Mouse (Mus musculus) gastrocnemius, adult 2 months (tissue): ENCODE measurements at regions not wholly inside any gene's neighbourhood (a gene's known extent, or its start where the extent isn't known, plus 50 kb on each side); places are given as distances from the start of the nearest gene placed in this dataset.

Source experiments
- DNase-seq: peaks from one replicate; pipeline ENCODE4 v3.0.0; 2022
- H3K27ac ChIP-seq: fragments of 200-600 bp; 2 replicates; pipeline ENCODE4 v1.8.1; 2022; ENCODE audit warnings: mild to moderate bottlenecking
- H3K4me3 ChIP-seq: fragments of 200-600 bp; 2 replicates; pipeline ENCODE4 v1.8.1; 2022; ENCODE audit warnings: mild to moderate bottlenecking, moderate library complexity
- CTCF ChIP-seq: fragments of 200-600 bp; IDR thresholded peaks from 2 replicates; pipeline ENCODE4 v1.8.1; 2022; ENCODE audit warnings: antibody characterized with exemption, mild to moderate bottlenecking, moderate library complexity
- intact Hi-C: fragments of 180-260 bp; cut with DNase I; formaldehyde crosslinking; loops from one replicate; pipeline ENCODE4 v1.15.1; 2025

GRCm38 (mm10) chr17:85766556-85766955 is 78.5 kb upstream of the Six2 start:
- intact Hi-C loops, result no loop called here
- DNase-seq, result no peak
- H3K27ac ChIP-seq, result no peak overlapping the region
- TF ChIP-seq CTCF, result no peak
- no peak overlapping the region for H3K4me3 ChIP-seq

- DNase-seq, result no peak
- TF ChIP-seq CTCF, result no peak
- Histone ChIP-seq H3K27ac (no peak overlapping the region), H3K4me3 (no peak overlapping the region)
- intact Hi-C loops, result no loop called here
Measured at GRCm38 (mm10) chr17:85758581-85759098, 70.6 kb upstream of the Six2 start.

DNA sequence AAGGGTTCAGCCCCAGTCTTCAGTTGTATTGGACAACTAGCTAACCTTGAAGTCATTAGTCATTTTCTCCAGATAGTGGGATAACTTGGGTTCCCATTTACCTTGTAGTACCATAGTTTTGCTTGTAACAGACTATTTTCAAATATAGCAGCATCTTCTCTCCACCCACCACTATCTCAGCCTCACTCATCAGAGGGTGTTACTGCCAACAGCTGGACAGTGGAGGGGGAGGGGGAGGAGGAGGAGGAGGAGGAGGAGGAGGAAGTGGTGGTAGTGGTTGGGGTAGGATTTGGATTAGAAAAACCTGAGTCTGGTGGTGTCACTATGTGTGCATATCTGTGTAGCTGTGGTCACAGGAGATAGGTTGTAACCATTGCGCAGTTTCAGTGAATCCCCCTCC is 69.6 kb upstream of the Six2 start:
- no peak overlapping the region for H3K4me3 ChIP-seq
- no peak for DNase-seq
- TF ChIP-seq CTCF, result no peak
- no peak overlapping the region for H3K27ac ChIP-seq
- intact Hi-C loops, result no loop called here

DNA sequence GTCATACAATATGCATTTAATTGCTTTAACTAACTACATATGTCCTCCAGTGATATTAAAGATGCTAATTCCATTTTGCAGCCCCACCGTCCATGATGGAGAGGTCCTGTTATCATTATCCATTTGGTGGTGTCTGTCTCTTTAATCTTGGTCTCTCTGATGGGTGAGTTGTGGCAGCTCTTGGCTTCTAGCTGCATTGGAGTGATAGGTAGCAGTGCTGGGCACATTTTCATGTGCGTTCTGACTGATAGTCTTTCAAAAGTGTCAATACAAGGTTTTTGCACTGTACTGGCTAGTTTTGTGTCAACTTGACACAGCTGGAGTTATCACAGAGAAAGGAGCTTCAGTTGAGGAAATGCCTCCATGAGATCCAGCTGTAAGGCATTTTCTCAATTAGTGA is 67.5 kb upstream of the Six2 start:
- no peak for TF ChIP-seq CTCF
- no peak overlapping the region for H3K4me3 ChIP-seq
- no peak overlapping the region for H3K27ac ChIP-seq
- no peak for DNase-seq
- intact Hi-C loops, result no loop called here

GRCm38 (mm10) chr17:85748649-85749081 is 60.6 kb upstream of the Six2 start:
- H3K4me3 ChIP-seq, result no peak overlapping the region
- H3K27ac ChIP-seq, result no peak overlapping the region
- intact Hi-C loops, result no loop called here
- no peak for TF ChIP-seq CTCF
- no peak for DNase-seq

DNA sequence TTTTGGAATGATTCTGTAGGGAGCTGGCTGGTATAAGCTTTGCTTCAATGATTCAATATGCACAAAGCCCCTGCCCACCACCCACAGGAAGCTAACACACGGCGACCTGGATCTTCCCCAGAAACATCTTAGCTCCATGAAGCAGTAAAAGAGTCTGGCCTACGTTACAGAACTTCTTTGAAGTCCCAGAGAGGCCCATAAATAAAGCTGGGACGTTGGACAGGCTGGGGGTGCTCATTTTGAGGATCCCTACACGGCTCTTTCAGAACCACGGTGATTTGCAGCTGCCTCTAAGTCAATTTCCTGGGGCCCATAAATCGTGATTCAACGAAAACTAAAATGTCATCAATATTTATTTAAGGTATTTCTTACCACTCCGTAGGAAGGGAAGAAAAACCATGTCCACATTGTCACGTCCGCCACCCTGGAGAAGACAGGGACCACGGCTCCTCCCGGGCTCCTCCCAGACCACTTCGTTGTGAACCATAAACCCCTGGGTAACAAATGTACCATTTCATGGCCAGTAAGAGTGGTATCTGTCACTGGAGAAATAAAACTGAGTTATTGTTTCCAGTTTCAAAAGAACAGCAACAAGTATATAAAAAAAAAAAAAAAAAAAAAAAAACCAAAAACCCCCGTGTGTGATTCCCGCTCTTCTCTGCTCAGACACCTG is 60.0 kb upstream of the Six2 start:
- Histone ChIP-seq H3K27ac (no peak overlapping the region), H3K4me3 (no peak overlapping the region)
- intact Hi-C loops, result no loop called here
- no peak for DNase-seq
- TF ChIP-seq CTCF, result no peak
